Mouse (Mus musculus): Measurements from ENCODE around the gene Gpr156.

- TF ChIP-seq CTCF (IDR thresholded peaks at IDR 0.05; ENCODE audit: low read depth, low read length) (no peak), POLR2A (IDR thresholded peaks at IDR 0.05; ENCODE audit: borderline replicate concordance, low read depth, low read length) (no peak)
These were observed 83.9 kb downstream of the Gpr156 start for GRCm38 (mm10) chr16:38000178-38000577.
